Mouse (Mus musculus): ENCODE measurements around the gene Letmd1. TPM values are rescaled to one million over a fixed set of nuclear protein-coding genes. Genes with fewer than 3 reads are reported as not detected.
A peak's percentile ranks its signal among the peaks of the same experiment; 100 is the strongest.
"Not testable (repeated sequence)": the region's sequence is repeated elsewhere in the genome, so short reads cannot be mapped to it uniquely, and the experiment has no call there.

Letmd1 gene
- total RNA-seq (2021): 10 to 100 TPM; 13.0 to 13.1 TPM
- 31.2 and 32.3 TPM in 2 replicates for polyA plus RNA-seq (2012; rRNA removed)
- long read RNA-seq, transcript Letmd1-201 (9 exons, 2,502 nt): major isoform, 8 of 17 reads
- long read RNA-seq, partial matches to known transcripts: 0 of 17 reads
- long read RNA-seq, other reads (novel, unspliced or antisense): 6 of 17 reads

GRCm38 (mm10) chr15:100468295-100469188 is at the start of gene Letmd1:
Gene Letmd1, plus strand, starts transcription at chr15:100469023.
- DNase-seq: peak; percentile 92 to 94
- WGBS: 2% methylated on average over 72 of the region's 84 CpGs
- Histone ChIP-seq H3K4me3 (peak within 1 kb of the TSS; percentile 100), H3K27me3 (ENCODE audit: control insufficient read depth, insufficient read depth, low read length) (no peaks in the 10 kb centered on the region), H3K27ac (peak within 1 kb of the TSS; percentile 97), H3K9ac (ENCODE audit: low read depth, low read length) (peak within 1 kb of the TSS; percentile 94), H3K79me2 (replicated peaks; ENCODE audit: control insufficient read depth, insufficient read depth, low read length) (no peaks in the 10 kb centered on the region), H3K36me3 (ENCODE audit: control insufficient read depth, insufficient read depth, low read length) (no peaks in the 10 kb centered on the region), H3K4me1 (ENCODE audit: control insufficient read depth, insufficient read depth, low read length) (peaks cover 4% of the 10 kb centered on the region)
- TF ChIP-seq POLR2A (IDR thresholded peaks at IDR 0.05; ENCODE audit: insufficient read depth, low read depth, low read length): peak; percentile 78
- peak; percentile 91 for TF ChIP-seq CTCF (IDR thresholded peaks at IDR 0.05)
- TF ChIP-seq EP300 (IDR thresholded peaks at IDR 0.05; ENCODE audit: insufficient read depth, low read depth, low read length): no peak
- intact Hi-C loops (cut with DNase I): loop anchor here (2.0 to 10.0 kb wide), 3 partner anchors 26 to 214 kb away; partner anchors contain the start of genes Csrnp2 and Dazap2

- no peak for TF ChIP-seq EP300 (IDR thresholded peaks at IDR 0.05; ENCODE audit: insufficient read depth, low read depth, low read length)
- no peak for TF ChIP-seq POLR2A (IDR thresholded peaks at IDR 0.05; ENCODE audit: insufficient read depth, low read depth, low read length)
- TF ChIP-seq CTCF (IDR thresholded peaks at IDR 0.05): no peak
- no peak for DNase-seq
- WGBS: 64% methylated on average over 8 of the region's 8 CpGs
- Histone ChIP-seq H3K4me3 (no peak overlapping the region), H3K79me2 (replicated peaks; ENCODE audit: control insufficient read depth, insufficient read depth, low read length) (peaks cover 8% of the 10 kb centered on the region), H3K9ac (ENCODE audit: low read depth, low read length) (0 out of 2 replicates have a peak overlapping the region, but pooled peaks have one; percentile 31), H3K36me3 (ENCODE audit: control insufficient read depth, insufficient read depth, low read length) (no peaks in the 10 kb centered on the region), H3K27me3 (ENCODE audit: control insufficient read depth, insufficient read depth, low read length) (no peaks in the 10 kb centered on the region; the same call in 1 of the 2 replicates), H3K27ac (no peak overlapping the region), H3K4me1 (ENCODE audit: control insufficient read depth, insufficient read depth, low read length) (peaks cover 12% of the 10 kb centered on the region)
- intact Hi-C loops (cut with DNase I): no loop called here
Observed at GRCm38 (mm10) chr15:100419311-100419710, 49.5 kb upstream of the Letmd1 start.

GRCm38 (mm10) chr15:100419901-100420745 is 48.7 kb upstream of the Letmd1 start:
- Histone ChIP-seq H3K9ac (ENCODE audit: low read depth, low read length) (no peak overlapping the region), H3K27me3 (ENCODE audit: control insufficient read depth, insufficient read depth, low read length) (no peaks in the 10 kb centered on the region; the same call in 1 of the 2 replicates), H3K79me2 (replicated peaks; ENCODE audit: control insufficient read depth, insufficient read depth, low read length) (peaks cover 7% of the 10 kb centered on the region), H3K4me1 (ENCODE audit: control insufficient read depth, insufficient read depth, low read length) (peaks cover 11% of the 10 kb centered on the region), H3K27ac (no peak overlapping the region), H3K36me3 (ENCODE audit: control insufficient read depth, insufficient read depth, low read length) (no peaks in the 10 kb centered on the region), H3K4me3 (no peak overlapping the region)
- TF ChIP-seq EP300 (IDR thresholded peaks at IDR 0.05; ENCODE audit: insufficient read depth, low read depth, low read length) (no peak), CTCF (IDR thresholded peaks at IDR 0.05) (no peak)
- intact Hi-C loops (cut with DNase I): loop anchor here (5.0 kb wide), 1 partner anchor 37 kb away; no protein-coding TSS in a partner anchor
- 65% methylated on average over 9 of the region's 9 CpGs for WGBS
- no peak for DNase-seq

- Histone ChIP-seq H3K79me2 (replicated peaks; ENCODE audit: control insufficient read depth, insufficient read depth, low read length) (peaks cover 6% of the 10 kb centered on the region), H3K36me3 (ENCODE audit: control insufficient read depth, insufficient read depth, low read length) (no peaks in the 10 kb centered on the region), H3K4me1 (ENCODE audit: control insufficient read depth, insufficient read depth, low read length) (peaks cover 8% of the 10 kb centered on the region), H3K27me3 (ENCODE audit: control insufficient read depth, insufficient read depth, low read length) (no peaks in the 10 kb centered on the region; the same call in 1 of the 2 replicates), H3K4me3 (no peak overlapping the region; the same call in 1 of the 2 replicates), H3K27ac (peak overlapping the region; percentile 21; the same call in 1 of the 2 replicates), H3K9ac (ENCODE audit: low read depth, low read length) (peak overlapping the region; percentile 27; the same call in 1 of the 2 replicates)
- WGBS: 22% methylated on average over 8 of the region's 8 CpGs
- intact Hi-C loops (cut with DNase I): loop anchor here (5.0 kb wide), 1 partner anchor 36 kb away; no protein-coding TSS in a partner anchor
- no peak for TF ChIP-seq POLR2A (IDR thresholded peaks at IDR 0.05; ENCODE audit: insufficient read depth, low read depth, low read length)
- TF ChIP-seq CTCF (IDR thresholded peaks at IDR 0.05): no peak
- no peak for TF ChIP-seq EP300 (IDR thresholded peaks at IDR 0.05; ENCODE audit: insufficient read depth, low read depth, low read length)
- DNase-seq: peak in 1 of 2 experiments; percentile 27
Observed at GRCm38 (mm10) chr15:100421059-100421757, 47.6 kb upstream of the Letmd1 start.

- intact Hi-C loops (cut with DNase I): loop anchor here (5.0 kb wide), 1 partner anchor 36 kb away; no protein-coding TSS in a partner anchor
- H3K79me2 ChIP-seq (replicated peaks; ENCODE audit: control insufficient read depth, insufficient read depth, low read length); H3K36me3 ChIP-seq (ENCODE audit: control insufficient read depth, insufficient read depth, low read length); H3K4me1 ChIP-seq (ENCODE audit: control insufficient read depth, insufficient read depth, low read length); DNase-seq; H3K27me3 ChIP-seq (ENCODE audit: control insufficient read depth, insufficient read depth, low read length): not testable (repeated sequence)
- Histone ChIP-seq H3K9ac (ENCODE audit: low read depth, low read length) (peak within 1 kb of the TSS; percentile 87), H3K27ac (peak within 1 kb of the TSS; percentile 74), H3K4me3 (peak within 1 kb of the TSS; percentile 83)
- WGBS: 24% methylated on average over 3 of the region's 3 CpGs
Observed at GRCm38 (mm10) chr15:100421758-100422197, 47.0 kb upstream of the Letmd1 start, which contains the start of gene Gm5475. Gene Gm5475, plus strand, starts transcription at chr15:100422147.

All from heart, adult 2 months (tissue).